Mouse (Mus musculus) liver, embryonic 16.5 days (tissue): Measurements from ENCODE around the gene Qrsl1. TPM values are rescaled to one million over a fixed set of nuclear protein-coding genes. Genes with fewer than 3 reads are reported as not detected.
A peak's percentile ranks its signal among the peaks of the same experiment; 100 is the strongest.

Source experiments
- ATAC-seq: fragments of 200-750 bp; cut with Nextera tagmentation; 2 replicates; pipeline ENCODE4 v1.8.0; 2017; ENCODE audit warnings: low read depth, mild to moderate bottlenecking, moderate number of reproducible peaks, moderate library complexity
- H3K27ac ChIP-seq: fragments of 300-500 bp; sonication (generic); 2 replicates; pipeline ENCODE4 v1.5.1; 2014; ENCODE audit warnings: mild to moderate bottlenecking, low read length
- H3K27me3 ChIP-seq: fragments of 300-500 bp; sonication (generic); 2 replicates; pipeline ENCODE4 v1.6.1; 2014; ENCODE audit warnings: low read depth, low read length, mixed read lengths; ENCODE audit not compliant: control insufficient read depth, insufficient read depth
- H3K36me3 ChIP-seq: fragments of 300-500 bp; sonication (generic); 2 replicates; pipeline ENCODE4 v1.6.1; 2014; ENCODE audit warnings: mild to moderate bottlenecking; ENCODE audit not compliant: control insufficient read depth, insufficient read depth
- H3K4me1 ChIP-seq: fragments of 300-500 bp; sonication (generic); 2 replicates; pipeline ENCODE4 v1.6.1; 2014; ENCODE audit warnings: low read depth, low read length, mixed read lengths; ENCODE audit not compliant: control insufficient read depth
- H3K4me2 ChIP-seq: fragments of 300-500 bp; sonication (generic); 2 replicates; pipeline ENCODE4 v1.6.1; 2014; ENCODE audit warnings: low read depth, low read length, mixed read lengths
- H3K4me3 ChIP-seq: fragments of 300-500 bp; sonication (generic); 2 replicates; pipeline ENCODE4 v1.5.1; 2014; ENCODE audit warnings: low read depth, mild to moderate bottlenecking, low read length
- H3K9ac ChIP-seq: fragments of 300-500 bp; sonication (generic); 2 replicates; pipeline ENCODE4 v1.6.1; 2014; ENCODE audit warnings: low read depth, low read length
- H3K9me3 ChIP-seq: fragments of 300-500 bp; sonication (generic); replicated peaks from 2 replicates; pipeline ENCODE4 v1.6.1; 2016; ENCODE audit warnings: low read length; ENCODE audit not compliant: control insufficient read depth
- WGBS: fragments of 180-500 bp; shearing (Covaris S2); extraction: QIAGEN DNeasy Blood & Tissue Kit; methylation state at CpG from one replicate; pipeline ENCODE4 v1.1.7; 2014; ENCODE audit not compliant: insufficient replicate concordance; 5-methylcytosine and 5-hydroxymethylcytosine counted together
- polyA plus RNA-seq: library from polyadenylated mRNA; unstranded; fragments of >200 nt; fragmentation: Nextera tagmentation; extraction: Ambion mirVana; gene quantifications from 2 replicates; pipeline ENCODE4 v1.2.1, GENCODE M21; 2015

The Qrsl1 gene
- polyA plus RNA-seq, 1 experiment from 2014 or later, result 5.1 TPM

- Histone ChIP-seq H3K36me3 (no peaks in the 10 kb centered on the region), H3K27ac (no peak overlapping the region), H3K4me2 (no peak overlapping the region), H3K4me3 (no peak overlapping the region), H3K9me3 (no peaks in the 10 kb centered on the region; the same call in 1 of the 2 replicates), H3K9ac (no peak overlapping the region), H3K27me3 (no peaks in the 10 kb centered on the region), H3K4me1 (no peaks in the 10 kb centered on the region)
- no peak for ATAC-seq
- WGBS, result 55% methylated on average over 2 of the region's 2 CpGs
These were observed 55.4 kb downstream of the Qrsl1 start for GRCm38 (mm10) chr10:43846141-43846622.

GRCm38 (mm10) chr10:43845442-43845841 is 56.1 kb downstream of the Qrsl1 start:
- Histone ChIP-seq H3K4me2 (no peak overlapping the region), H3K9me3 (no peaks in the 10 kb centered on the region; the same call in 1 of the 2 replicates), H3K4me3 (no peak overlapping the region), H3K36me3 (no peaks in the 10 kb centered on the region), H3K9ac (no peak overlapping the region), H3K27ac (no peak overlapping the region), H3K27me3 (no peaks in the 10 kb centered on the region), H3K4me1 (no peaks in the 10 kb centered on the region)
- WGBS, result 74% methylated on average over 3 of the region's 3 CpGs
- ATAC-seq, result no peak

GRCm38 (mm10) chr10:43841441-43841840 is 60.1 kb downstream of the Qrsl1 start:
- no peak overlapping the region for H3K4me3 ChIP-seq
- no peak overlapping the region for H3K27ac ChIP-seq
- no peaks in the 10 kb centered on the region for H3K36me3 ChIP-seq
- H3K4me1 ChIP-seq, result no peaks in the 10 kb centered on the region
- H3K4me2 ChIP-seq, result no peak overlapping the region
- no peaks in the 10 kb centered on the region; the same call in 1 of the 2 replicates for H3K9me3 ChIP-seq
- 62% methylated on average over 5 of the region's 5 CpGs for WGBS
- no peaks in the 10 kb centered on the region for H3K27me3 ChIP-seq
- no peak overlapping the region for H3K9ac ChIP-seq
- ATAC-seq, result no peak

- no peak for ATAC-seq
- no peak overlapping the region for H3K4me3 ChIP-seq
- WGBS, result 20% methylated on average over 5 of the region's 5 CpGs
- no peaks in the 10 kb centered on the region for H3K36me3 ChIP-seq
- no peaks in the 10 kb centered on the region for H3K27me3 ChIP-seq
- H3K4me1 ChIP-seq, result no peaks in the 10 kb centered on the region; the same call in 1 of the 2 replicates
- no peak overlapping the region for H3K27ac ChIP-seq
- no peaks in the 10 kb centered on the region for H3K9me3 ChIP-seq
- no peak overlapping the region for H3K9ac ChIP-seq
- no peak overlapping the region for H3K4me2 ChIP-seq
These were observed 68.7 kb downstream of the Qrsl1 start for GRCm38 (mm10) chr10:43832868-43833267.

GRCm38 (mm10) chr10:43830251-43831018 is 71.1 kb downstream of the Qrsl1 start:
- WGBS, result 44% methylated on average over 17 of the region's 17 CpGs
- Histone ChIP-seq H3K4me3 (peak overlapping the region; percentile 7; the same call in 1 of the 2 replicates), H3K27me3 (no peaks in the 10 kb centered on the region), H3K9me3 (no peaks in the 10 kb centered on the region), H3K4me1 (no peaks in the 10 kb centered on the region; the same call in 1 of the 2 replicates), H3K9ac (no peak overlapping the region), H3K4me2 (peak overlapping the region; percentile 10; the same call in 1 of the 2 replicates), H3K27ac (no peak overlapping the region), H3K36me3 (no peaks in the 10 kb centered on the region)
- ATAC-seq, result peak; percentile 74

- Histone ChIP-seq H3K36me3 (no peaks in the 10 kb centered on the region), H3K4me3 (no peak overlapping the region), H3K4me2 (no peak overlapping the region), H3K9me3 (no peaks in the 10 kb centered on the region), H3K9ac (no peak overlapping the region), H3K4me1 (no peaks in the 10 kb centered on the region; the same call in 1 of the 2 replicates), H3K27ac (no peak overlapping the region), H3K27me3 (no peaks in the 10 kb centered on the region)
- ATAC-seq, result no peak
- 86% methylated on average over 10 of the region's 10 CpGs for WGBS
These were observed 72.9 kb downstream of the Qrsl1 start for GRCm38 (mm10) chr10:43828686-43829015.

GRCm38 (mm10) chr10:43827958-43828685 is 73.4 kb downstream of the Qrsl1 start:
- Histone ChIP-seq H3K27ac (no peak overlapping the region), H3K4me1 (no peaks in the 10 kb centered on the region; the same call in 1 of the 2 replicates), H3K36me3 (no peaks in the 10 kb centered on the region), H3K9me3 (no peaks in the 10 kb centered on the region), H3K27me3 (no peaks in the 10 kb centered on the region), H3K4me3 (no peak overlapping the region), H3K9ac (no peak overlapping the region), H3K4me2 (no peak overlapping the region)
- WGBS, result 82% methylated on average over 10 of the region's 10 CpGs
- no peak for ATAC-seq

- H3K4me3 ChIP-seq, result no peak overlapping the region
- no peak overlapping the region for H3K27ac ChIP-seq
- H3K4me2 ChIP-seq, result no peak overlapping the region
- WGBS, result 77% methylated on average over 14 of the region's 14 CpGs
- no peak overlapping the region for H3K9ac ChIP-seq
- ATAC-seq, result no peak
- H3K4me1 ChIP-seq, result no peaks in the 10 kb centered on the region; the same call in 1 of the 2 replicates
- H3K27me3 ChIP-seq, result no peaks in the 10 kb centered on the region
- H3K36me3 ChIP-seq, result no peaks in the 10 kb centered on the region
- no peaks in the 10 kb centered on the region for H3K9me3 ChIP-seq
These were observed 74.5 kb downstream of the Qrsl1 start for GRCm38 (mm10) chr10:43826773-43827621.
